Mouse (Mus musculus) brain, embryonic 14.5 days (tissue): ENCODE data around the gene Chrd.

Experiments used
- CTCF ChIP-seq: fragments of 200-500 bp; IDR thresholded peaks from 2 replicates; pipeline ENCODE4 v1.5.1; 2012; ENCODE audit warnings: inconsistent platforms, mild to moderate bottlenecking, moderate library complexity, borderline replicate concordance; ENCODE audit not compliant: insufficient read depth, insufficient read length; ENCODE audit errors: extremely low read depth
- POLR2A ChIP-seq: fragments of 200-500 bp; IDR thresholded peaks from 2 replicates; pipeline ENCODE4 v1.6.1; 2012; ENCODE audit warnings: mild to moderate bottlenecking, inconsistent platforms, borderline replicate concordance; ENCODE audit not compliant: poor library complexity, insufficient read depth, insufficient read length, severe bottlenecking; ENCODE audit errors: extremely low read depth

- TF ChIP-seq CTCF (no peak), POLR2A (no peak)
These were observed 6.5 kb upstream of the Chrd start for GRCm38 (mm10) chr16:20726384-20726783.
